Comparison of ENCODE assay signal across 8 mouse cellular contexts in the genomic region with DNA sequence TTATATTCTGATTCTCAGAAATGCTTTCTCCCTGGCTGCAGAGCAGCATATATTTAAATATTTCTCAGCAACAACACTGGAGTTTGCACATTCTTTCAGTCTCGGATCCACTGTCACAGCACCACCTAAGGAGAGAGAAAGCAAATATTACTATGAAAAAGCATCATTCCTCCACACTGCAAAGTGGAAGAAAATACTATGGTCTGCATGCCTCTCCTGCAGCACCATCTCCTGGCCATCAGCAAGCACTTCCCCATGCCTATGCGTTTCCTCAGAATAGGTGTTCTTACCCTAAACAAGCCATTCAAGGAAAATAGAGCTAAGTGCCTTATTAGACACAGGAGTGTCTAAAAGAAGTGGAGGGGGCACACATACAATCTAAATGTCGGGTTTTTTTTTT.
DNase-seq lines count a peak whose midpoint lies in the region; ATAC-seq and TF ChIP-seq lines count a peak whose summit lies in the region.

No protein-coding gene starts in this region.

- peak; percentile 92 for TF ChIP-seq CTCF in cerebellum, adult 2 months (IDR thresholded peaks at IDR 0.05; ENCODE audit: borderline replicate concordance, insufficient read depth, low read depth, low read length)
- peak; percentile 95 for TF ChIP-seq CTCF in hindbrain, postnatal 0 days (IDR thresholded peaks at IDR 0.05; ENCODE audit: low read depth)

- TF ChIP-seq POLR2A in cerebellum, adult 2 months (IDR thresholded peaks at IDR 0.05; ENCODE audit: borderline replicate concordance, insufficient read depth, low read length): no peak

- no peaks in the 10 kb centered on the region for H3K27me3 ChIP-seq in forebrain, embryonic 15.5 days
- H3K27me3 ChIP-seq in forebrain, embryonic 10.5 days (ENCODE audit: poor library complexity, severe bottlenecking): no peaks in the 10 kb centered on the region
- no peaks in the 10 kb centered on the region for H3K27me3 ChIP-seq in cerebellum, adult 2 months (ENCODE audit: control insufficient read depth, insufficient read depth, low read length)
- H3K27me3 ChIP-seq in hindbrain, postnatal 0 days (ENCODE audit: insufficient read depth, low read length): no peaks in the 10 kb centered on the region

- no peak overlapping the region for H3K4me2 ChIP-seq in forebrain, embryonic 15.5 days (replicated peaks)
- H3K4me2 ChIP-seq in hindbrain, postnatal 0 days (ENCODE audit: low read depth, low read length): no peak overlapping the region

- H3K4me1 ChIP-seq in forebrain, embryonic 15.5 days: no peaks in the 10 kb centered on the region
- H3K4me1 ChIP-seq in forebrain, embryonic 10.5 days: no peaks in the 10 kb centered on the region
- no peaks in the 10 kb centered on the region for H3K4me1 ChIP-seq in cerebellum, adult 2 months (ENCODE audit: control insufficient read depth, insufficient read depth, low read length)
- no peaks in the 10 kb centered on the region for H3K4me1 ChIP-seq in hindbrain, postnatal 0 days (ENCODE audit: insufficient read depth, low read length)

- no peak for DNase-seq in forebrain, embryonic 10.5 days (ENCODE audit: extremely low spot score, low spot score)
- DNase-seq in A20 (ENCODE audit: low read depth, low spot score): peak; percentile 4
- DNase-seq in cerebellum, adult 2 months: peak; percentile 23 to 50
- DNase-seq in hindbrain, postnatal 0 days (ENCODE audit: low spot score): peak; percentile 78
- peak; percentile 43 for DNase-seq in naive thymus-derived CD4-positive, alpha-beta T cell, adult 2 months (ENCODE audit: low read depth)
- no peak for DNase-seq in spleen, postnatal 36 days (ENCODE audit: low spot score in 2 of 2)
- no peak for DNase-seq in ovary, postnatal 14 days (ENCODE audit: low spot score)

- H3K4me3 ChIP-seq in forebrain, embryonic 15.5 days: no peak overlapping the region
- H3K4me3 ChIP-seq in forebrain, embryonic 10.5 days: no peak overlapping the region
- H3K4me3 ChIP-seq in cerebellum, adult 2 months (replicated peaks; ENCODE audit: insufficient read depth, low read depth, low read length): no peak overlapping the region
- no peak overlapping the region for H3K4me3 ChIP-seq in hindbrain, postnatal 0 days (ENCODE audit: low read length)

- no peak overlapping the region for H3K9ac ChIP-seq in forebrain, embryonic 15.5 days (replicated peaks)
- no peak overlapping the region for H3K9ac ChIP-seq in hindbrain, postnatal 0 days (replicated peaks; ENCODE audit: low read length)

- no peaks in the 10 kb centered on the region for H3K36me3 ChIP-seq in forebrain, embryonic 15.5 days
- H3K36me3 ChIP-seq in forebrain, embryonic 10.5 days (replicated peaks): no peaks in the 10 kb centered on the region
- H3K36me3 ChIP-seq in hindbrain, postnatal 0 days (ENCODE audit: insufficient read depth, low read length): no peaks in the 10 kb centered on the region

- ATAC-seq in forebrain, embryonic 15.5 days (replicated peaks): peak; percentile 87
- peak; percentile 89 for ATAC-seq in hindbrain, postnatal 0 days

- no peak overlapping the region for H3K27ac ChIP-seq in forebrain, embryonic 15.5 days (replicated peaks)
- no peak overlapping the region for H3K27ac ChIP-seq in forebrain, embryonic 10.5 days
- H3K27ac ChIP-seq in cerebellum, adult 2 months (ENCODE audit: insufficient read depth, low read length): no peak overlapping the region
- H3K27ac ChIP-seq in hindbrain, postnatal 0 days: no peak overlapping the region

- H3K9me3 ChIP-seq in forebrain, embryonic 15.5 days: no peaks in the 10 kb centered on the region
- no peaks in the 10 kb centered on the region for H3K9me3 ChIP-seq in forebrain, embryonic 10.5 days
- H3K9me3 ChIP-seq in hindbrain, postnatal 0 days (ENCODE audit: low read length): no peaks in the 10 kb centered on the region

- WGBS in forebrain, embryonic 15.5 days: 55% methylated on average over 3 of the region's 3 CpGs
- 67% methylated on average over 3 of the region's 3 CpGs for WGBS in forebrain, embryonic 10.5 days
- WGBS in cerebellum, adult 2 months: 33% methylated on average over 3 of the region's 3 CpGs
- WGBS in hindbrain, postnatal 0 days: 37% methylated on average over 3 of the region's 3 CpGs

Comparison
In these comparisons a context has a peak if more than half of its experiments do, and no peak if none do; other contexts are left out.
1. DNase-seq: peak in A20 (single experiment), cerebellum, adult 2 months (2 of 2), hindbrain, postnatal 0 days (single experiment) and naive thymus-derived CD4-positive, alpha-beta T cell, adult 2 months (single experiment); none in forebrain, embryonic 10.5 days (single experiment), spleen, postnatal 36 days (0 of 2) and ovary, postnatal 14 days (single experiment).